Mouse (Mus musculus): ENCODE data around the gene Sema7a.

Gene Sema7a

GRCm38 (mm10) chr9:57975200-57975821 is 35.4 kb downstream of the Sema7a start:
- in situ Hi-C loops (cut with MseI, MboI), result no loop called here

GRCm38 (mm10) chr9:57978025-57978424 is 38.1 kb downstream of the Sema7a start:
- in situ Hi-C loops (cut with MseI, MboI), result no loop called here

- in situ Hi-C loops (cut with MseI, MboI), result no loop called here
These were observed 38.9 kb downstream of the Sema7a start for GRCm38 (mm10) chr9:57978858-57979257.

GRCm38 (mm10) chr9:57980570-57980969 is 40.7 kb downstream of the Sema7a start:
- in situ Hi-C loops (cut with MseI, MboI), result no loop called here

GRCm38 (mm10) chr9:57985304-57985703 is 45.4 kb downstream of the Sema7a start:
- in situ Hi-C loops (cut with MseI, MboI), result no loop called here

GRCm38 (mm10) chr9:57986293-57986692 is 46.4 kb downstream of the Sema7a start:
- in situ Hi-C loops (cut with MseI, MboI), result no loop called here

GRCm38 (mm10) chr9:57988098-57988497 is 48.2 kb downstream of the Sema7a start:
- in situ Hi-C loops (cut with MseI, MboI), result no loop called here

- in situ Hi-C loops (cut with MseI, MboI), result no loop called here
These were observed 49.4 kb downstream of the Sema7a start for GRCm38 (mm10) chr9:57989309-57989708.

- in situ Hi-C loops (cut with MseI, MboI), result loop anchor here (10.0 kb wide), 2 partner anchors 126 to 216 kb away; no protein-coding TSS in a partner anchor
These were observed 50.7 kb downstream of the Sema7a start for GRCm38 (mm10) chr9:57990438-57991110.

- in situ Hi-C loops (cut with MseI, MboI), result loop anchor here (10.0 kb wide), 2 partner anchors 127 to 217 kb away; no protein-coding TSS in a partner anchor
These were observed 52.1 kb downstream of the Sema7a start for GRCm38 (mm10) chr9:57992060-57992459.

GRCm38 (mm10) chr9:57992781-57993591 is 53.1 kb downstream of the Sema7a start:
- in situ Hi-C loops (cut with MseI, MboI), result loop anchor here (10.0 kb wide), 2 partner anchors 128 to 218 kb away; no protein-coding TSS in a partner anchor

- in situ Hi-C loops (cut with MseI, MboI), result loop anchor here (5.0 to 10.0 kb wide), 3 partner anchors 58 to 220 kb away; no protein-coding TSS in a partner anchor
These were observed 55.4 kb downstream of the Sema7a start for GRCm38 (mm10) chr9:57995282-57995681.

GRCm38 (mm10) chr9:57997511-57998031 is 57.7 kb downstream of the Sema7a start:
- in situ Hi-C loops (cut with MseI, MboI), result loop anchor here (5.0 to 10.0 kb wide), 3 partner anchors 60 to 223 kb away; no protein-coding TSS in a partner anchor

- in situ Hi-C loops (cut with MseI, MboI), result loop anchor here (5.0 to 10.0 kb wide), 3 partner anchors 61 to 223 kb away; no protein-coding TSS in a partner anchor
These were observed 58.2 kb downstream of the Sema7a start for GRCm38 (mm10) chr9:57998032-57998659.

- in situ Hi-C loops (cut with MseI, MboI), result loop anchor here (5.0 to 10.0 kb wide), 3 partner anchors 61 to 224 kb away; no protein-coding TSS in a partner anchor
These were observed 58.8 kb downstream of the Sema7a start for GRCm38 (mm10) chr9:57998685-57999084.

GRCm38 (mm10) chr9:57999676-58000075 is 59.8 kb downstream of the Sema7a start:
- in situ Hi-C loops (cut with MseI, MboI), result loop anchor here (5.0 to 10.0 kb wide), 3 partner anchors 62 to 225 kb away; no protein-coding TSS in a partner anchor

- in situ Hi-C loops (cut with MseI, MboI), result no loop called here
These were observed 63.4 kb downstream of the Sema7a start for GRCm38 (mm10) chr9:58003272-58003671.

- in situ Hi-C loops (cut with MseI, MboI), result no loop called here
These were observed 66.0 kb downstream of the Sema7a start, which contains the start of gene Cyp11a1 for GRCm38 (mm10) chr9:58005753-58006461. TSS of gene Cyp11a1 (plus strand) at chr9:58006411.

GRCm38 (mm10) chr9:58008336-58009014 is 68.6 kb downstream of the Sema7a start:
- in situ Hi-C loops (cut with MseI, MboI), result no loop called here

GRCm38 (mm10) chr9:58009015-58009362 is 69.1 kb downstream of the Sema7a start:
- in situ Hi-C loops (cut with MseI, MboI), result no loop called here
